Mouse (Mus musculus) ES-E14 (cell line): Measurements from ENCODE around the gene Slc5a1.

Source experiments
- MAFK ChIP-seq: IDR thresholded peaks from 2 replicates; pipeline ENCODE4 v1.6.1; 2014; ENCODE audit warnings: mild to moderate bottlenecking, low read depth, low read length, inconsistent platforms; ENCODE audit not compliant: insufficient read depth
- ZNF384 ChIP-seq: IDR thresholded peaks from 2 replicates; pipeline ENCODE4 v1.6.1; 2012; ENCODE audit warnings: low read depth, low read length, inconsistent platforms

DNA sequence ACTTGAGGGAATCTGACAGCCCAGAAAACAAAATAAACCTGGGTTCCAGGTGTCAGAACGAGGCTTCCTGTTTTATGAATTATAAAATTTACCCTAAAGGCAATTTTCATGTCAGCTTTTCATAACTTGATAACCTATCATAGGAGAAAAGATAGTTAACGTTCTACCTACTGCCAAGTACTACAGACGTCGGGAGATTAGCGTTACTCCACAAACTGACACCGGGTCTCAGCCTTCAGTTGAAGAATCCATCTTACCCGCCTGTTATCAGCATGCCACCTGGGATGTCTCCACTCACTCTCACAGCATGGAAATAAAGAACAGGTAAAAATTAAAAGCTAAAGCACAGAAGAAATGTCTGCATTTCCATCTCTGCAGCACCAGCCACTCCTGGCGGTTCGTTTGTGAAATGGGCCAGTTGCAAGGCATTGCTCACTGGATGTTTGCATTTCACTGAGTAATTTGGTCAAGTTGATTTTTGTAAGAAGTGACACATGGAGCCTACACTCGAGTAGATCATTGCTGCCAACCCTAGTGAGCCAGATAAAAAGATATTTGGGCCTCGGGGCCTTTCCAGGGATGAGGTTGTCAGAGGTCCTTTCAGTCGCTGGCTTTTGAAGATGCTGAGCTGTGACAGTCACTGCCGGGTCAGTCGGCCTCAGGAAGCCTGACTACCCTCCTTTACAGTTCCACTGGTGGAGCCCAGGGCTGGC lies 104.7 kb downstream of the Slc5a1 start:
- TF ChIP-seq ZNF384 (no peak), MAFK (no peak)
